Mouse (Mus musculus): ENCODE measurements around the gene Grin2c.

DNA sequence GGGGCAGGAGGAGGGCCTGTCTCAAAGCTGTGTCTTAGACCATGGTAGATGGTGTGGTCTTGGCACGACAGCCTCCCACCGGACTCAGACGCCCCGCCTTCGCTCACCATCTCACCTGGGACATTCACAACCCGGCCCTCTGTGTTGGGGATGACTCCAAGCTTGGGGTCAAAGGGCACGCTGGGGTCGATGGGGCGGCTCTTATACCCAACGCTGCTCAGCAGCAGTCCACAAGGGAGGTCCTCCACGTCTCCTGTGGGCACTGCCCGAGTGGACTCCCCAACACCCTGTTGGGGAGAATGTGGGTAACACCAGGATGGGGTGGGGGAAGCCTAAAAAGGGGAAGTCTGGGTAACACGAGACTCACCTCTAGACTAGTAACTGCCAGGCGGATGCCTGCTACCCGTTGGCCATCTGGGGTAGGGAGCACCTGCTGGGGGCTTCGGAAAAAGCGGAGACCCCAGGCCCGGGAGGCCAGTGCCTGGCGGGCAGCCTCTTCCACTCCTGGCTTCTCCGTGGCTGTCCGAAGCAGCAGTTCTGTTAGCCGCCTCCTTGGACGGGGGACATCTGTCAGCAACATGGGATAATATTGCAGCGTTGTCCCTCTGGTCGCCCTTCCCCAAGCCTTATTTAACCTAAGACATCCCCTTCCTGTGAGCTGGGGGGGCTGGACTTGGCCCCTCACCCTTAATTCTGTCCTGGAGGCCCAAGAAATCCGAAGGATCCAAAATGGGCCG, 2.5 kb upstream of the Grin2c start:
- TF ChIP-seq CTCF (IDR thresholded peaks at IDR 0.05; ENCODE audit: borderline replicate concordance, extremely low read depth, insufficient read depth, insufficient read length) (no peak), POLR2A (IDR thresholded peaks at IDR 0.05; ENCODE audit: borderline replicate concordance, extremely low read depth, insufficient read depth, insufficient read length, poor library complexity, severe bottlenecking) (no peak)
